Mouse (Mus musculus) megakaryocyte, embryonic 14.5 days (primary cell): ENCODE data around the gene Tcaf3. TPM values are rescaled to one million over a fixed set of nuclear protein-coding genes. Genes with fewer than 3 reads are reported as not detected.

Source experiments
- H3K27me3 ChIP-seq: replicated peaks from 2 replicates; pipeline ENCODE3; 2012; ENCODE audit warnings: inconsistent platforms
- H3K36me3 ChIP-seq: replicated peaks from 2 replicates; pipeline ENCODE3; 2012; ENCODE audit warnings: low read length, inconsistent platforms, mixed read lengths
- H3K4me1 ChIP-seq: 2 replicates; pipeline ENCODE4 v1.6.1; 2012; ENCODE audit warnings: inconsistent platforms
- H3K4me3 ChIP-seq: replicated peaks from 2 replicates; pipeline ENCODE3; 2012; ENCODE audit warnings: moderate library complexity, mild to moderate bottlenecking, inconsistent platforms
- H3K9me3 ChIP-seq: 2 replicates; pipeline ENCODE4 v1.6.1; 2012; ENCODE audit warnings: inconsistent platforms
- FLI1 ChIP-seq: IDR thresholded peaks from 2 replicates; pipeline ENCODE4 v1.6.1; 2012; ENCODE audit warnings: low read length, inconsistent platforms, mixed read lengths
- GATA1 ChIP-seq: IDR thresholded peaks from 3 replicates; pipeline ENCODE4 v1.6.1; 2012; ENCODE audit warnings: mixed read lengths, low read length, inconsistent platforms, borderline replicate concordance
- polyA plus RNA-seq: library from polyadenylated mRNA; stranded (reverse); fragments of >175 nt; gene quantifications from 2 replicates; pipeline ENCODE4 v1.2.3, GENCODE M21; 2012; ENCODE audit warnings: low replicate concordance; ENCODE audit not compliant: insufficient read depth

The Tcaf3 gene
- not detected in 2 replicates for polyA plus RNA-seq

DNA sequence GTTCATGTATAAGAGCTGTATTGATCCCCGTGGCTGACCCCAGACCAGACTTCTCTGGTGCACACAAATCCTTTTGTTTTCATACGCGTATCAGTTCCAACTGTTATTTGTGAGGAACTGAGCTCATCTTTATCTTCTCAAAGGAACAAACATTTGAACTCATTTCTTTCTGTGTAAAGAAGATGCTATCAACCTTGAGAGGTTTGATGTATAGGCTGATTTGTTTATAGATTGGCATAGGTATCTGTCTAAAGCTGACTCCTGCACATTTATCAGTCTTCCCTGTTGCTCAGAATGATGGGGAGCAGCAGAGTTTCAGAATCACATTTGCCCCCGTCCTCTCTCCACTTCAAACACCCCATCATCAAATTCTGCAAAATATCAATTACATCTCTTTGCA lies at the start of gene Tcaf3:
Gene Tcaf3, minus strand, starts transcription at position 101 of the 400 bp plus-strand sequence.
- Histone ChIP-seq H3K27me3 (no peaks in the 10 kb centered on the region), H3K9me3 (no peaks in the 10 kb centered on the region), H3K4me1 (no peaks in the 10 kb centered on the region), H3K4me3 (no peak within 1 kb of the TSS), H3K36me3 (no peaks in the 10 kb centered on the region)
- TF ChIP-seq GATA1 (no peak), FLI1 (no peak)

DNA sequence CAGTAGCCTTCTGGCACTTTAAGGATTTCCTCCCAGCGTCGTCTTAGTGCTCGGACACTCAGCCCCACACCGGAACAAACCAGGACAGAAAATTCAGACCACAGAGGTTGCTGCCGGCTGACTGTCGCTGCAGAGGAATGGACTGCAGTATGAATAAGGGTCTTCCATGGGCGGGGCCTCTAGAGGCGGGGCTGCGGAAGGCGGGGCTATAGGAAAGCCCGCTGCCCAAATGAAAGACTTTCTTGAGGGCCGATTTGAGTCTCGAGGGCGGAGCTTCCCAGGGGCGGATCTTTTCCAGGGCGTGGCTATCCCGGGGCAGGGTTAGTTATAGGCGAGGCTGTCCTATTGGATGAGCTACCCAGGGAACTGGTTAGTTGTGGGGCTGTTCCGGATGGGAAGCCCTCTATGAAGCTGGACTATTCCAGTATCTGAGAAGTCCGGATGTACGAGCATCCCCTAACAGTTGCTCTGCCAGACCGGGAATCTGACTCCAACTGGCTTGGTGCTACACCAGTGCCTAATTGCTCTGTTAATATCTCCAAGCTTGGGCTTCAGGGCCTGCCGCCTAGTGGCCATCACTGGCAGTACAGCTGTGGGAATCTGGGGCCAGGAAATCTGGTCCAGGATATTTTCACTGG lies 47.5 kb upstream of the Tcaf3 start, which contains the start of gene Tcaf2:
Gene Tcaf2, minus strand, starts transcription at position 343 of the 638 bp plus-strand sequence.
- H3K27me3 ChIP-seq: peaks cover 1% of the 10 kb centered on the region
- peak within 1 kb of the TSS; percentile 83 for H3K4me3 ChIP-seq
- H3K4me1 ChIP-seq: peaks cover 7% of the 10 kb centered on the region
- no peaks in the 10 kb centered on the region for H3K9me3 ChIP-seq
- no peak for TF ChIP-seq FLI1
- no peak for TF ChIP-seq GATA1
- no peaks in the 10 kb centered on the region for H3K36me3 ChIP-seq

DNA sequence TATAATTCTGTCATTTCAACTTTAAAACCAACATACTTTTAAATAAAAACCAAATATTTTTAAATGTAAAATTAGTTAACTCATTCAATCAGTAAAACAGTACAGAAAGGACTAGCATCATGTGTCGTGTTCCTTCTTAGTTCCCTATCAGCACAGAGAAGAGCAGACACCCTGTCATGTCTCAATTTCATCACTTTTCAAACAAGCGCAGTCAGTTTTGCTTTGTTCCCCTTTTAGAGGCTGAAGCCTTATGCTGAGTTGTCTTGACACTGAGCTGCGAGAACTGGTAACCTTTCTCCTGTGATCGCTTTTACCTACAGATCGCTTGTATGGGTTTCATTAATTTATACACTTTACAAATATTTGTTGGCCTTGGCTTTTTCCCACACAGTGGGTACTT lies 36.9 kb upstream of the Tcaf3 start:
- TF ChIP-seq FLI1 (no peak), GATA1 (no peak)
- Histone ChIP-seq H3K27me3 (no peaks in the 10 kb centered on the region), H3K4me1 (no peaks in the 10 kb centered on the region), H3K4me3 (no peak overlapping the region), H3K36me3 (no peaks in the 10 kb centered on the region), H3K9me3 (no peaks in the 10 kb centered on the region; the same call in 1 of the 2 replicates)

DNA sequence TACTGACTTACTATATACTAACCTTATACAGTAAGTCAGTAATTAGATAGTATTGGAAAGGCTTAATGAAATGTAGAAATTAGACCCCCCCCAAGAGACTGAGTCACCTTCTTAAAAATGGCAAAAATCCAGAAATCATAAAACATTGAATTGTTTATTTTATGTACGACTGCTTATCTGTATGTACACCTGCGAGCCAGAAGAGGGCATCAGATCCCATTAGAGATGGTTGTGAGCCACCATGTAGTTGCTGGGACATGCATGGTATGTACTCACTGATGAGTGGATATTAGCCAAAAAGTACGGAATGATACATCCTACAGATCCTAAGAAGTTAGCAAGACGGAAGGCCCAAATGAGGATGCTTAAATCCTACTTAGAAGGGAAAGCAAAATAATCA lies 33.9 kb upstream of the Tcaf3 start:
- Histone ChIP-seq H3K4me3 (no peak overlapping the region), H3K9me3 (no peaks in the 10 kb centered on the region; the same call in 1 of the 2 replicates), H3K27me3 (no peaks in the 10 kb centered on the region), H3K4me1 (no peaks in the 10 kb centered on the region), H3K36me3 (no peaks in the 10 kb centered on the region)
- TF ChIP-seq FLI1: no peak
- no peak for TF ChIP-seq GATA1

DNA sequence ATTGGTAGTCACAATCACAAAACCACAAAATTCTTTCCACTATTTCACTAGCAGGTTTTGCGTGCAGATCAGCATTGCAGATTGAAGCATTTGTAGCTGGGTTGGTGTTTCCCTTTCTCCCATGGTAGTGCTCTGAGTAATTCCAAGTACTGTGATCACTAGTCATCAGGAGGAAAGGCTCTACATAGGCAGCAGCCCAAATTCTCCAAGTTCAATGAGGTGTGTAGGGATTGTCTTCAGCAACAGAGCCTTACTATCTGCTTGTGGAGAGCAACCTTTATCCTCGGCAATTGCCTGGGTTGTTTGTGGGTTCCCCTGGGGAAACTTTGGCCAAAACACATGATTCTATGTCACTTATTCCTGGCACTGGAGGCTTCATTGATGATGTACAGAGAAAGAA lies 19.4 kb upstream of the Tcaf3 start:
- Histone ChIP-seq H3K36me3 (no peaks in the 10 kb centered on the region), H3K4me3 (no peak overlapping the region), H3K9me3 (no peaks in the 10 kb centered on the region), H3K27me3 (no peaks in the 10 kb centered on the region), H3K4me1 (no peaks in the 10 kb centered on the region)
- TF ChIP-seq GATA1 (no peak), FLI1 (no peak)

DNA sequence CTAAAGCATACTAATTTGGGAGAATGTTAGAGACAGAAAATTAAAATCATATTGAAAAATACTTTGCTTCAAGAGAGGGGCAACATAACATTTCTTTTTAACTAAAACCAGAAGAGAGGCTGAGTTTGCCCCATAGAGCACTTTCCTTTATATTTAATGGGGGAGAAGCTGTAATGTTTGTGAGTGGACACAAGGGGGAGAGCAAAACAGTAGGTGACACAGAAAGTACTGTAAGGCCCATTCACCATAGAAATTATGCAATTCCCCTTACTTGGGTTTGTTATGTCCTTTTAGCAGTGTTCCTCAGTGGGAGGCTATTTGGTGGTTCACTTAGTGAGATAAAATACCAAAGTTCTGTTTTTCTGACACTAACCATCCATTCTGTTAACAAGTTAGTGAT lies 14.7 kb upstream of the Tcaf3 start:
- Histone ChIP-seq H3K36me3 (no peaks in the 10 kb centered on the region), H3K4me3 (no peak overlapping the region), H3K27me3 (no peaks in the 10 kb centered on the region), H3K9me3 (no peaks in the 10 kb centered on the region), H3K4me1 (no peaks in the 10 kb centered on the region)
- no peak for TF ChIP-seq FLI1
- no peak for TF ChIP-seq GATA1

DNA sequence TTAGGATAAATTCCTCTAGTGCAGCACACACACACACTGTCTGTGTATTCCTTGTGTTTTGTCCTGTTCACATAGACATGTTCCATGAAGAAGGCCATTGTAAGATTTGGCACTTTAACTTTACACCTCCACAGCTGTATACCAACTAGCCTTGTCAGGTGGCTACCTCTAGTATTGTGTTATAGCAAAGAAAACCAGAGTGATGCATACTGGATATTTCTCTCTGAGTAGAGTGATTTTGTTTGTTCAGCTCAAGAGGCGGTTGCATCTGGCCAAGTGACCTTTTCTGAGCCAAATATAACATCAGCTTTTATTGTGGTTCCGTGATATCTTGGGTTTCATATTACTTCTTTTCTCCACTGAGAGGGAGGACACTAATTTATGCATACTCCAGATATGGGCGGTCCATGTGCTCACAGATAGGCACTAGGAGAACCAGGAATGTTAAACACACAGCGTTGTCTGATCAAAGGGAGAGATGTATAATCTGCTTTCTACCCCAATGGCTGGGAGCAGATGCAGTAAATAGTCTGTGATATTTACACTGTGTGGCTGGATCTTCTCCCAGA lies 13.5 kb upstream of the Tcaf3 start:
- Histone ChIP-seq H3K9me3 (no peaks in the 10 kb centered on the region), H3K4me1 (no peaks in the 10 kb centered on the region), H3K27me3 (no peaks in the 10 kb centered on the region), H3K4me3 (no peak overlapping the region), H3K36me3 (no peaks in the 10 kb centered on the region)
- TF ChIP-seq FLI1 (no peak), GATA1 (no peak)

DNA sequence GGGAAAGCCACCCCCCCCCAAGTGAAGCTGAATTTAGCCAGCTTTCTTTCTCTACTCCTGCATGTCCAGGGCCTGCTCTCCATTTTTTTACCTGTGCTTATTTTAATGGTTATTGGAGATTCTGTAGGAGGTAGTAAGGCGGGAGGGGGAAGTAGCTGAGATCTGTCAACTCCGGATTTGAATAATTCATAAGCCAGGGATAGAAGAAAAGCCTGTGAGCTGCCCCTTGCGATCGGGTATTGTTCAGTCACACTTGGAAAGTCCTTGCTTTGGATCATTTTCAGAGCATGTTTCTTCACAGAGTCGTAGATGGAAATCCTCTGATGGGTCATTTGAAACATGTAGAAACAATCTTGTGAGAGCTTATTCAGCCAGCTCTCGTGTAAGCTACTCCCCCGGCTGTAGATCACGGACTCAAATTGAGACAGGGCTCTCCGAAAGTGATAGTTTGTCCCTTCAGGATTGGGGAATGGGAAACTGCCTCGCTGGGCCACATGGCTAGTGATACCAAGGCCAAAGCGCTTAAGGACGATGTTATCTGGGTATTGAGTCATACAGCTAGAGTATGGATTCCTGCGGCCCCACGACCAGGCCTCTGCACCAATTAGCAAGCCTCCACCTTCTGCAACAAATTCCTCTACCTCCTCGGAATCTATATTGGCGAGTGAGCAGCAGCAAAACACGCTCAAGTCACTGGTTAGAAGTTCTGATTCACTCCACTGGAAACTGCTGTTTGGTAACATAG lies 4.2 kb downstream of the Tcaf3 start:
- Histone ChIP-seq H3K4me3 (no peak overlapping the region), H3K4me1 (no peaks in the 10 kb centered on the region), H3K36me3 (no peaks in the 10 kb centered on the region), H3K9me3 (no peaks in the 10 kb centered on the region), H3K27me3 (no peaks in the 10 kb centered on the region)
- TF ChIP-seq GATA1 (no peak), FLI1 (no peak)

DNA sequence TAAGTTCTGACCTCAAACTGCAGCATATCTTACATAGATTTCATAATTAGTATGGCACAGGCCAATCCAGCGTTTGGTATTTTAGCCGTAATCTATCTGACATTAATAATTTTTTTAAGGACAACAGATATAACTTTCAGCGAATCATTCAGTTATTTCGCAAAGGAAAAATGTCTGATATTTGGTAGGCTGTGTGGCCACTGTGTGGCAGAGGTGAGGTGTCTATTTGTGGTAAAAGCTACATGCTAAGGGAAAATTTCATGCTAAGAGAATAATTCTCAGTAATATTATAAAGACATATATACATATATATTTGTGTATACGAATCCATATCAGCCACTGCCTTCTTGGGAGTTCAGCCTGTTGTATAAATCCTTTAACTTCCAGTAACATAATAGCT lies 10.9 kb downstream of the Tcaf3 start:
- TF ChIP-seq FLI1 (no peak), GATA1 (no peak)
- no peak overlapping the region for H3K4me3 ChIP-seq
- no peaks in the 10 kb centered on the region for H3K9me3 ChIP-seq
- no peaks in the 10 kb centered on the region for H3K36me3 ChIP-seq
- H3K4me1 ChIP-seq: no peaks in the 10 kb centered on the region; the same call in 1 of the 2 replicates
- H3K27me3 ChIP-seq: peaks cover 3% of the 10 kb centered on the region

DNA sequence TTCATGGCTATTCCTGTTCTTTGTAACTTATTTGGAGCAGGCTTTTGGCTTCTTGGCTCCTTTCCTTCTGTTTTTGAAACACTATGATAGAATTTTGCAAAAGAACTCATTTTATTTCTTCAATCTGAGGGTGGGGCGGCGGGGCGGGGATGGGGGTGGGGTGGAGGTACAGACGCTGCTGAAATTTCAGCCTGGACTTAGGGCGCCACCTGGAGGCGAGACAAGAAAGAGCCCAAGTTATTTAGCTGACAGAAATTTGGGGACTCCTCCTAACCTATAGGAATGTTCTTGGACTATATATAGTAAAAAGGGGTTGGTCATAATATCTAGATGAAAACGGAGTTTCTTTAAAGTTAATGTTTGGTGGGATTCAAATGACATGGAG lies 14.0 kb downstream of the Tcaf3 start:
- no peak for TF ChIP-seq GATA1
- TF ChIP-seq FLI1: no peak
- no peaks in the 10 kb centered on the region for H3K9me3 ChIP-seq
- no peaks in the 10 kb centered on the region for H3K36me3 ChIP-seq
- no peaks in the 10 kb centered on the region; the same call in 1 of the 2 replicates for H3K4me1 ChIP-seq
- H3K4me3 ChIP-seq: peak overlapping the region; percentile 40
- peaks cover 3% of the 10 kb centered on the region for H3K27me3 ChIP-seq
